Mouse (Mus musculus): ENCODE data around the gene Tmem171. TPM values are rescaled to one million over a fixed set of nuclear protein-coding genes. Genes with fewer than 3 reads are reported as not detected.

The Tmem171 gene
- polyA plus RNA-seq, 1 experiment from 2014 or later = not detected

- DNase-seq (ENCODE audit: low spot score) = no peak
- Histone ChIP-seq H3K27ac (ENCODE audit: low read depth, low read length) (no peak overlapping the region), H3K4me1 (replicated peaks; ENCODE audit: control insufficient read depth, insufficient read depth, low read length) (no peaks in the 10 kb centered on the region), H3K9ac (ENCODE audit: low read length) (no peak overlapping the region), H3K36me3 (ENCODE audit: control insufficient read depth, insufficient read depth, low read length) (no peaks in the 10 kb centered on the region), H3K4me2 (ENCODE audit: low read depth, low read length, severe bottlenecking) (no peak overlapping the region), H3K9me3 (ENCODE audit: control insufficient read depth, low read length) (no peaks in the 10 kb centered on the region), H3K27me3 (ENCODE audit: control insufficient read depth, insufficient read depth, low read length) (no peaks in the 10 kb centered on the region), H3K4me3 (ENCODE audit: low read depth, low read length) (no peak overlapping the region)
- ATAC-seq (replicated peaks; ENCODE audit: low FRiP score) = no peak
- WGBS = 66% methylated on average over 10 of the region's 10 CpGs
Observed at GRCm38 (mm10) chr13:98700661-98701308, 6.2 kb upstream of the Tmem171 start.

GRCm38 (mm10) chr13:98699982-98700540 is 5.4 kb upstream of the Tmem171 start:
- H3K4me1 ChIP-seq (replicated peaks; ENCODE audit: control insufficient read depth, insufficient read depth, low read length) = 0 out of 2 replicates have a peak, but pooled peaks cover under 1% of the 10 kb centered on the region
- H3K27me3 ChIP-seq (ENCODE audit: control insufficient read depth, insufficient read depth, low read length) = no peaks in the 10 kb centered on the region; the same call in 1 of the 2 replicates
- no peak overlapping the region for H3K4me3 ChIP-seq (ENCODE audit: low read depth, low read length)
- no peak overlapping the region for H3K4me2 ChIP-seq (ENCODE audit: low read depth, low read length, severe bottlenecking)
- H3K36me3 ChIP-seq (ENCODE audit: control insufficient read depth, insufficient read depth, low read length) = no peaks in the 10 kb centered on the region
- no peak for ATAC-seq (replicated peaks; ENCODE audit: low FRiP score)
- H3K9me3 ChIP-seq (ENCODE audit: control insufficient read depth, low read length) = no peaks in the 10 kb centered on the region
- no peak overlapping the region for H3K27ac ChIP-seq (ENCODE audit: low read depth, low read length)
- no peak overlapping the region for H3K9ac ChIP-seq (ENCODE audit: low read length)
- WGBS = 88% methylated on average over 5 of the region's 5 CpGs
- DNase-seq (ENCODE audit: low spot score) = no peak

- no peak for ATAC-seq (replicated peaks; ENCODE audit: low FRiP score)
Observed at GRCm38 (mm10) chr13:98699051-98699744, 4.6 kb upstream of the Tmem171 start.

GRCm38 (mm10) chr13:98696716-98697115 is 2.1 kb upstream of the Tmem171 start:
- H3K4me1 ChIP-seq (replicated peaks; ENCODE audit: control insufficient read depth, insufficient read depth, low read length) = 0 out of 2 replicates have a peak, but pooled peaks cover 5% of the 10 kb centered on the region
- no peak for ATAC-seq (replicated peaks; ENCODE audit: low FRiP score)
- H3K9me3 ChIP-seq (ENCODE audit: control insufficient read depth, low read length) = no peaks in the 10 kb centered on the region
- no peak for DNase-seq (ENCODE audit: low spot score)
- no peak overlapping the region for H3K27ac ChIP-seq (ENCODE audit: low read depth, low read length)
- no peak overlapping the region for H3K4me3 ChIP-seq (ENCODE audit: low read depth, low read length)
- H3K4me2 ChIP-seq (ENCODE audit: low read depth, low read length, severe bottlenecking) = no peak overlapping the region
- no peaks in the 10 kb centered on the region for H3K36me3 ChIP-seq (ENCODE audit: control insufficient read depth, insufficient read depth, low read length)
- WGBS = 95% methylated on average over 3 of the region's 3 CpGs
- H3K27me3 ChIP-seq (ENCODE audit: control insufficient read depth, insufficient read depth, low read length) = peaks cover 4% of the 10 kb centered on the region; the same call in 1 of the 2 replicates
- no peak overlapping the region for H3K9ac ChIP-seq (ENCODE audit: low read length)

More at GRCm38 (mm10) chr13:98699051-98699744, 4.6 kb upstream of the Tmem171 start:
- 80% methylated on average over 14 of the region's 14 CpGs for WGBS
- Histone ChIP-seq H3K9me3 (ENCODE audit: control insufficient read depth, low read length) (no peaks in the 10 kb centered on the region), H3K27ac (ENCODE audit: low read depth, low read length) (no peak overlapping the region), H3K4me3 (ENCODE audit: low read depth, low read length) (no peak overlapping the region), H3K4me1 (replicated peaks; ENCODE audit: control insufficient read depth, insufficient read depth, low read length) (0 out of 2 replicates have a peak, but pooled peaks cover 5% of the 10 kb centered on the region), H3K36me3 (ENCODE audit: control insufficient read depth, insufficient read depth, low read length) (no peaks in the 10 kb centered on the region), H3K4me2 (ENCODE audit: low read depth, low read length, severe bottlenecking) (no peak overlapping the region), H3K9ac (ENCODE audit: low read length) (no peak overlapping the region), H3K27me3 (ENCODE audit: control insufficient read depth, insufficient read depth, low read length) (no peaks in the 10 kb centered on the region; the same call in 1 of the 2 replicates)
- no peak for DNase-seq (ENCODE audit: low spot score)

- no peaks in the 10 kb centered on the region for H3K9me3 ChIP-seq (ENCODE audit: control insufficient read depth, low read length)
- no peak overlapping the region for H3K27ac ChIP-seq (ENCODE audit: low read depth, low read length)
- no peak overlapping the region for H3K4me3 ChIP-seq (ENCODE audit: low read depth, low read length)
- 32% methylated on average over 2 of the region's 2 CpGs for WGBS
- ATAC-seq (replicated peaks; ENCODE audit: low FRiP score) = no peak
- 0 out of 2 replicates have a peak, but pooled peaks cover 5% of the 10 kb centered on the region for H3K4me1 ChIP-seq (replicated peaks; ENCODE audit: control insufficient read depth, insufficient read depth, low read length)
- no peak for DNase-seq (ENCODE audit: low spot score)
- no peak overlapping the region for H3K9ac ChIP-seq (ENCODE audit: low read length)
- H3K27me3 ChIP-seq (ENCODE audit: control insufficient read depth, insufficient read depth, low read length) = peaks cover 4% of the 10 kb centered on the region; the same call in 1 of the 2 replicates
- H3K4me2 ChIP-seq (ENCODE audit: low read depth, low read length, severe bottlenecking) = no peak overlapping the region
- no peaks in the 10 kb centered on the region for H3K36me3 ChIP-seq (ENCODE audit: control insufficient read depth, insufficient read depth, low read length)
Observed at GRCm38 (mm10) chr13:98695546-98695945, 912 bp upstream of the Tmem171 start.

GRCm38 (mm10) chr13:98693316-98693715 is 1.3 kb downstream of the Tmem171 start:
- H3K4me1 ChIP-seq (replicated peaks; ENCODE audit: control insufficient read depth, insufficient read depth, low read length) = 0 out of 2 replicates have a peak, but pooled peaks cover 5% of the 10 kb centered on the region
- H3K9me3 ChIP-seq (ENCODE audit: control insufficient read depth, low read length) = no peaks in the 10 kb centered on the region
- H3K4me2 ChIP-seq (ENCODE audit: low read depth, low read length, severe bottlenecking) = no peak overlapping the region
- no peak overlapping the region for H3K9ac ChIP-seq (ENCODE audit: low read length)
- WGBS = 87% methylated on average over 11 of the region's 11 CpGs
- H3K36me3 ChIP-seq (ENCODE audit: control insufficient read depth, insufficient read depth, low read length) = no peaks in the 10 kb centered on the region
- no peak overlapping the region for H3K27ac ChIP-seq (ENCODE audit: low read depth, low read length)
- peaks cover 4% of the 10 kb centered on the region; the same call in 1 of the 2 replicates for H3K27me3 ChIP-seq (ENCODE audit: control insufficient read depth, insufficient read depth, low read length)
- no peak for ATAC-seq (replicated peaks; ENCODE audit: low FRiP score)
- H3K4me3 ChIP-seq (ENCODE audit: low read depth, low read length) = no peak overlapping the region
- DNase-seq (ENCODE audit: low spot score) = no peak

- Histone ChIP-seq H3K27me3 (ENCODE audit: control insufficient read depth, insufficient read depth, low read length) (peaks cover 4% of the 10 kb centered on the region; the same call in 1 of the 2 replicates), H3K9me3 (ENCODE audit: control insufficient read depth, low read length) (no peaks in the 10 kb centered on the region), H3K4me2 (ENCODE audit: low read depth, low read length, severe bottlenecking) (no peak overlapping the region), H3K4me3 (ENCODE audit: low read depth, low read length) (no peak overlapping the region), H3K36me3 (ENCODE audit: control insufficient read depth, insufficient read depth, low read length) (no peaks in the 10 kb centered on the region), H3K4me1 (replicated peaks; ENCODE audit: control insufficient read depth, insufficient read depth, low read length) (0 out of 2 replicates have a peak, but pooled peaks cover 5% of the 10 kb centered on the region), H3K27ac (ENCODE audit: low read depth, low read length) (no peak overlapping the region), H3K9ac (ENCODE audit: low read length) (no peak overlapping the region)
- WGBS = 92% methylated on average over 13 of the region's 13 CpGs
- DNase-seq (ENCODE audit: low spot score) (no peak), ATAC-seq (replicated peaks; ENCODE audit: low FRiP score) (no peak)
Observed at GRCm38 (mm10) chr13:98691956-98692515, 2.6 kb downstream of the Tmem171 start.

- Histone ChIP-seq H3K9ac (ENCODE audit: low read length) (no peak overlapping the region), H3K9me3 (ENCODE audit: control insufficient read depth, low read length) (no peaks in the 10 kb centered on the region), H3K27me3 (ENCODE audit: control insufficient read depth, insufficient read depth, low read length) (peaks cover 4% of the 10 kb centered on the region; the same call in 1 of the 2 replicates), H3K4me1 (replicated peaks; ENCODE audit: control insufficient read depth, insufficient read depth, low read length) (0 out of 2 replicates have a peak, but pooled peaks cover 5% of the 10 kb centered on the region), H3K27ac (ENCODE audit: low read depth, low read length) (no peak overlapping the region), H3K4me2 (ENCODE audit: low read depth, low read length, severe bottlenecking) (no peak overlapping the region), H3K4me3 (ENCODE audit: low read depth, low read length) (no peak overlapping the region), H3K36me3 (ENCODE audit: control insufficient read depth, insufficient read depth, low read length) (no peaks in the 10 kb centered on the region)
- no peak for DNase-seq (ENCODE audit: low spot score)
- WGBS = 86% methylated on average over 11 of the region's 11 CpGs
- no peak for ATAC-seq (replicated peaks; ENCODE audit: low FRiP score)
Observed at GRCm38 (mm10) chr13:98690886-98691285, 3.7 kb downstream of the Tmem171 start.

All from forebrain, embryonic 11.5 days (tissue).